Comparison of ENCODE assay signal across 22 mouse cellular contexts in genomic region chr3:69813005-69813695, GRCm38 (mm10). TPM values are rescaled to one million over a fixed set of nuclear protein-coding genes. Genes with fewer than 3 reads are reported as not detected.
A peak's percentile ranks its signal among the peaks of the same experiment; 100 is the strongest.
DNase-seq lines count a peak whose midpoint lies in the region; ATAC-seq and TF ChIP-seq lines count a peak whose summit lies in the region.
"Had no signal": no experiment of that assay in that cellular context is flagged by ENCODE, and none has a peak within 500 bp of the region (broad histone marks: within the 10 kb centered on the region; RNA-seq: fewer than 3 reads in every experiment).

No protein-coding gene starts in this region.

- TF ChIP-seq CTCF in stomach, postnatal 0 days (IDR thresholded peaks at IDR 0.05; ENCODE audit: low read depth), result no peak

- H3K4me1 ChIP-seq in stomach, embryonic 14.5 days (ENCODE audit: control insufficient read depth, insufficient read depth, low read length), result peaks cover 8% of the 10 kb centered on the region
- no peaks in the 10 kb centered on the region; the same call in 1 of the 2 replicates for H3K4me1 ChIP-seq in stomach, postnatal 0 days (replicated peaks; ENCODE audit: control insufficient read depth, insufficient read depth)
- peaks cover 5% of the 10 kb centered on the region; the same call in 1 of the 2 replicates for H3K4me1 ChIP-seq in intestine, embryonic 15.5 days (replicated peaks)
- H3K4me1 ChIP-seq in stomach, embryonic 16.5 days (ENCODE audit: control insufficient read depth, insufficient read depth, low read length), result no peaks in the 10 kb centered on the region; the same call in 1 of the 2 replicates
- H3K4me1 ChIP-seq: embryonic facial prominence, embryonic 15.5 days; forebrain, embryonic 15.5 days; heart, embryonic 12.5 days; hindbrain, embryonic 15.5 days had no signal

- ATAC-seq in stomach, embryonic 14.5 days (ENCODE audit: insufficient number of reproducible peaks, insufficient read depth, low FRiP score, low read depth), result peak; percentile 66; the same call in 1 of the 2 replicates
- ATAC-seq in stomach, postnatal 0 days (ENCODE audit: low FRiP score, low TSS enrichment), result no peak
- ATAC-seq in intestine, embryonic 15.5 days, result peak; percentile 81
- peak; percentile 57; the same call in 1 of the 2 replicates for ATAC-seq in stomach, embryonic 16.5 days (ENCODE audit: insufficient read depth, low FRiP score)
- ATAC-seq: forebrain, embryonic 15.5 days had no signal

- TF ChIP-seq EP300 in stomach, postnatal 0 days (optimal IDR thresholded peaks at IDR 0.05), result no peak

- H3K9me3 ChIP-seq in stomach, embryonic 14.5 days (ENCODE audit: control insufficient read depth, low read depth, low read length), result no peaks in the 10 kb centered on the region
- H3K9me3 ChIP-seq in stomach, postnatal 0 days (ENCODE audit: control insufficient read depth, low read length), result no peaks in the 10 kb centered on the region
- no peaks in the 10 kb centered on the region for H3K9me3 ChIP-seq in intestine, embryonic 15.5 days
- H3K9me3 ChIP-seq in stomach, embryonic 16.5 days (replicated peaks; ENCODE audit: control insufficient read depth, low read length), result no peaks in the 10 kb centered on the region
- H3K9me3 ChIP-seq: embryonic facial prominence, embryonic 15.5 days; forebrain, embryonic 15.5 days; heart, embryonic 12.5 days; hindbrain, embryonic 15.5 days had no signal

- no peak overlapping the region for H3K27ac ChIP-seq in stomach, embryonic 14.5 days (ENCODE audit: low read length)
- H3K27ac ChIP-seq in stomach, postnatal 0 days (replicated peaks), result no peak overlapping the region
- H3K27ac ChIP-seq in intestine, embryonic 15.5 days, result peak overlapping the region; percentile 48; the same call in 1 of the 2 replicates
- H3K27ac ChIP-seq in stomach, embryonic 16.5 days (ENCODE audit: low read length), result no peak overlapping the region
- H3K27ac ChIP-seq: embryonic facial prominence, embryonic 15.5 days; forebrain, embryonic 15.5 days; hindbrain, embryonic 15.5 days had no signal

- H3K9ac ChIP-seq in stomach, embryonic 14.5 days (replicated peaks; ENCODE audit: low read depth, low read length), result no peak overlapping the region
- H3K9ac ChIP-seq in stomach, postnatal 0 days (ENCODE audit: low read length), result no peak overlapping the region
- no peak overlapping the region for H3K9ac ChIP-seq in intestine, embryonic 15.5 days
- no peak overlapping the region for H3K9ac ChIP-seq in stomach, embryonic 16.5 days (ENCODE audit: low read length)
- H3K9ac ChIP-seq: embryonic facial prominence, embryonic 15.5 days; forebrain, embryonic 15.5 days; heart, embryonic 12.5 days; hindbrain, embryonic 15.5 days had no signal

- no peaks in the 10 kb centered on the region for H3K36me3 ChIP-seq in stomach, embryonic 14.5 days (ENCODE audit: control insufficient read depth, insufficient read depth, low read length)
- H3K36me3 ChIP-seq in stomach, postnatal 0 days (ENCODE audit: control insufficient read depth, insufficient read depth, low read length), result no peaks in the 10 kb centered on the region
- no peaks in the 10 kb centered on the region for H3K36me3 ChIP-seq in intestine, embryonic 15.5 days
- no peaks in the 10 kb centered on the region for H3K36me3 ChIP-seq in stomach, embryonic 16.5 days (ENCODE audit: control insufficient read depth, insufficient read depth, low read length)
- H3K36me3 ChIP-seq: embryonic facial prominence, embryonic 15.5 days; forebrain, embryonic 15.5 days; heart, embryonic 12.5 days; hindbrain, embryonic 15.5 days had no signal

- DNase-seq in stomach, postnatal 0 days (ENCODE audit: low spot score), result no peak
- peak; percentile 7 for DNase-seq in embryo, embryonic 11.5 days (ENCODE audit: low read depth, low spot score)
- DNase-seq in ovary, postnatal 10 days (ENCODE audit: low spot score), result no peak
- no peak for DNase-seq in thymus, adult 18-20 months
- DNase-seq in right cerebral cortex, postnatal 4 days, result no peak
- DNase-seq: adrenal gland, adult 8-10 months; adrenal gland, postnatal 36 days; cerebellum, adult 2 months; cerebellum, postnatal 10 days; gastrocnemius, postnatal 10 days; heart, adult 18-20 months; heart, postnatal 36 days had no signal

- no peak overlapping the region for H3K4me2 ChIP-seq in stomach, embryonic 14.5 days (replicated peaks; ENCODE audit: low read depth, low read length)
- H3K4me2 ChIP-seq in stomach, postnatal 0 days (replicated peaks; ENCODE audit: low read depth), result no peak overlapping the region
- H3K4me2 ChIP-seq in intestine, embryonic 15.5 days (replicated peaks), result no peak overlapping the region
- no peak overlapping the region for H3K4me2 ChIP-seq in stomach, embryonic 16.5 days (ENCODE audit: low read depth, low read length)
- H3K4me2 ChIP-seq: embryonic facial prominence, embryonic 15.5 days; forebrain, embryonic 15.5 days; heart, embryonic 12.5 days; hindbrain, embryonic 15.5 days had no signal

- H3K27me3 ChIP-seq in stomach, embryonic 14.5 days (ENCODE audit: control insufficient read depth, insufficient read depth, low read length), result no peaks in the 10 kb centered on the region
- no peaks in the 10 kb centered on the region for H3K27me3 ChIP-seq in stomach, postnatal 0 days (ENCODE audit: control insufficient read depth, insufficient read depth, low read length)
- no peaks in the 10 kb centered on the region for H3K27me3 ChIP-seq in intestine, embryonic 15.5 days (replicated peaks)
- H3K27me3 ChIP-seq in stomach, embryonic 16.5 days (ENCODE audit: control insufficient read depth, insufficient read depth, low read length), result no peaks in the 10 kb centered on the region
- H3K27me3 ChIP-seq: embryonic facial prominence, embryonic 15.5 days; forebrain, embryonic 15.5 days; heart, embryonic 12.5 days; hindbrain, embryonic 15.5 days had no signal

- H3K4me3 ChIP-seq in stomach, embryonic 14.5 days (ENCODE audit: low read depth, low read length), result no peak overlapping the region
- no peak overlapping the region for H3K4me3 ChIP-seq in stomach, postnatal 0 days (ENCODE audit: low read depth, low read length)
- H3K4me3 ChIP-seq in intestine, embryonic 15.5 days (replicated peaks), result no peak overlapping the region
- no peak overlapping the region for H3K4me3 ChIP-seq in stomach, embryonic 16.5 days (replicated peaks; ENCODE audit: low read length)
- H3K4me3 ChIP-seq: embryonic facial prominence, embryonic 15.5 days; erythroblast, embryonic 14.5 days; forebrain, embryonic 15.5 days; heart, embryonic 12.5 days; hindbrain, embryonic 15.5 days had no signal

- 18% methylated on average over 11 of the region's 11 CpGs for WGBS in stomach, embryonic 14.5 days
- 26% methylated on average over 11 of the region's 11 CpGs for WGBS in stomach, postnatal 0 days
- 37% methylated on average over 11 of the region's 11 CpGs for WGBS in intestine, embryonic 15.5 days
- 21% methylated on average over 11 of the region's 11 CpGs for WGBS in stomach, embryonic 16.5 days

RNA-seq across cellular contexts. Expression of gene Sptssb, which starts 46.6 kb away (rescaled TPM):
- 26.3 and 26.7 TPM in 2 replicates for polyA plus RNA-seq in stomach, embryonic 14.5 days (2014; fragmentation: Nextera tagmentation; extraction: Ambion mirVana)
- 539 and 549 TPM in 2 replicates for polyA plus RNA-seq in stomach, postnatal 0 days (2015; fragmentation: Nextera tagmentation; extraction: Ambion mirVana)
- polyA plus RNA-seq in intestine, embryonic 15.5 days (2015; fragmentation: Nextera tagmentation; extraction: Ambion mirVana), result 8.9 and 10.1 TPM in 2 replicates
- polyA plus RNA-seq in stomach, embryonic 16.5 days (2015; fragmentation: Nextera tagmentation; extraction: Ambion mirVana), result 60.5 and 99.1 TPM in 2 replicates
- polyA plus RNA-seq: erythroblast, embryonic 14.5 days; forebrain, embryonic 11.5 days; hindbrain, embryonic 11.5 days had no signal
